Mouse (Mus musculus) liver, embryonic 12.5 days (tissue): Measurements from ENCODE around the gene Cnih3. TPM values are rescaled to one million over a fixed set of nuclear protein-coding genes. Genes with fewer than 3 reads are reported as not detected.

Experiments used
- ATAC-seq: fragments of 200-750 bp; cut with Nextera tagmentation; 2 replicates; pipeline ENCODE4 v1.8.0; 2017; ENCODE audit warnings: moderate number of reproducible peaks, mild to moderate bottlenecking, moderate library complexity
- H3K27ac ChIP-seq: fragments of 300-500 bp; sonication (generic); 2 replicates; pipeline ENCODE4 v1.5.1; 2016; ENCODE audit warnings: mild to moderate bottlenecking
- H3K27me3 ChIP-seq: fragments of 300-500 bp; sonication (generic); replicated peaks from 2 replicates; pipeline ENCODE4 v1.6.1; 2016; ENCODE audit warnings: mild to moderate bottlenecking, moderate library complexity
- H3K36me3 ChIP-seq: fragments of 300-500 bp; sonication (generic); 2 replicates; pipeline ENCODE4 v1.6.1; 2016; ENCODE audit warnings: mild to moderate bottlenecking, moderate library complexity
- H3K4me1 ChIP-seq: fragments of 300-500 bp; sonication (generic); 2 replicates; pipeline ENCODE4 v1.6.1; 2016
- H3K4me2 ChIP-seq: fragments of 300-500 bp; sonication (generic); 2 replicates; pipeline ENCODE4 v1.6.1; 2016; ENCODE audit warnings: mild to moderate bottlenecking, moderate library complexity
- H3K4me3 ChIP-seq: fragments of 300-500 bp; sonication (generic); 2 replicates; pipeline ENCODE4 v1.5.1; 2016; ENCODE audit warnings: mild to moderate bottlenecking, moderate library complexity
- H3K9ac ChIP-seq: fragments of 300-500 bp; sonication (generic); 2 replicates; pipeline ENCODE4 v1.6.1; 2016; ENCODE audit warnings: mild to moderate bottlenecking, moderate library complexity
- H3K9me3 ChIP-seq: fragments of 300-500 bp; sonication (generic); replicated peaks from 2 replicates; pipeline ENCODE4 v1.6.1; 2016; ENCODE audit warnings: mild to moderate bottlenecking, moderate library complexity
- WGBS: fragments of 180-500 bp; shearing (Covaris S2); methylation state at CpG from one replicate; pipeline ENCODE4 v1.1.7; 2016; ENCODE audit not compliant: insufficient replicate concordance; 5-methylcytosine and 5-hydroxymethylcytosine counted together
- polyA plus RNA-seq: library from polyadenylated mRNA; unstranded; fragments of >200 nt; fragmentation: Nextera tagmentation; extraction: Ambion mirVana; gene quantifications from 2 replicates; pipeline ENCODE4 v1.2.1, GENCODE M21; 2016

Gene Cnih3
- polyA plus RNA-seq, 1 experiment from 2014 or later, result 0.05 TPM

DNA sequence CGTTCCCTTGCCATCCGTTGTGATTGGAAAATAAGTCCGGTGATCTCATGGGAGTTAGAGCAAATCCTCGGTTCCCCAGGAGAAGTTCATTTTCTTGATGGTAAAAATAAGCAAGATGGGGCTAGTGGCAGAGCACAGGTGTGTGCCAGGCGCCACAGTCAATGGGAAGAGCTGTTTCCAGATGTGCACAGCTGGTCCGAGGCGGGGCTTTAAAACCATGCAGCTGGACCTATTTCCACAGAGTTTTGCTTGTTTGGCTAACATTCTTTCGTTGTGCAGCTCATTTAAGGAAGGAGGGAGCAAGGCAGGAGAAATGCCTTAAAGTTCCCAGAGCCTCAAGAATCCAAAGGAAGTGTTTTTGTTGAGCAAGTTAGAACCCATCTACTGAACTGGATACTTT, 109.1 kb downstream of the Cnih3 start:
- Histone ChIP-seq H3K4me2 (no peak overlapping the region), H3K27ac (no peak overlapping the region), H3K9ac (no peak overlapping the region), H3K4me3 (no peak overlapping the region), H3K9me3 (no peaks in the 10 kb centered on the region), H3K27me3 (peaks cover 4% of the 10 kb centered on the region; the same call in 1 of the 2 replicates), H3K4me1 (peaks cover 2% of the 10 kb centered on the region; the same call in 1 of the 2 replicates), H3K36me3 (no peaks in the 10 kb centered on the region)
- no peak for ATAC-seq
- WGBS, result 68% methylated on average over 8 of the region's 8 CpGs

DNA sequence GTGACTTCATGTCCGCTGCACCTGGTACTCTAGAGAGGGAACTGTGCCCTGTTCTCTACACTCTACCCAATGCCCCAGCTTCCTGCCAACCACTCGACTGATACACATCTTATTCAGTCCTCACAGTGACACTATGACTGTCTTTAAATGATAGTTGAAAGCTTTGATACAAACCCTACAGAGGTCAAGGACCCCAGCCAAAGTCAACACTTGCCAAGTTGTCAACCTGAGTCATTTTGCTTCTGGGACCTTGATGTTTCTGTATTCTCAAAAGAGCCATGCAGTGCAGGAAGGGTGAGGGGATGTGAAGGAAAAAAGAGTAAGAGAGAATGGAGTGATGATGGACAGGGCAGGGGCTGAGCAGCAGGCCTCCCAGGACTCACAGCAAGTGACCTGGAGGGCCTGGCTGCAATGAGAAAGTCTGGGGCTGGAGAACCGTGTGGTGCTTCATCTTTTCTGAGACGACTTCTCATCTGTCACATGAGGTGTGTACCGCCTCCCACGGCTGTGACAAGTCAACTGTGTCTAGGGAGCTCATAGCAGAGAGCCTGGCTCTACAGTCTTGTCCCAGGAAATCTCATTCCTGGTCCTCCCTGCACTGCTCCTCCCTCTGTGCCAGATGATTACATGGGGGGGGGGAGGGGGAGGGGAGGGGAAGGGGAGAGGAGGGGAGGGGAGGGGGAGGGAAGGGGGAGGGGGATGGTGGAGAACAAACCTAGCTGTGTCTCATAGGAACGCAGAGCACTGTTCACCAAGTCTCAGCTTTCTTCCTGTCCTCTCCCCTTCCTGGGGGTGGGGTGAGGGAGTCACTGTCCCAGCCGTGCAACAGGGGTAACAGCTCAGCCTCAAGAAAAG, 109.8 kb downstream of the Cnih3 start:
- WGBS, result 40% methylated on average over 8 of the region's 8 CpGs

DNA sequence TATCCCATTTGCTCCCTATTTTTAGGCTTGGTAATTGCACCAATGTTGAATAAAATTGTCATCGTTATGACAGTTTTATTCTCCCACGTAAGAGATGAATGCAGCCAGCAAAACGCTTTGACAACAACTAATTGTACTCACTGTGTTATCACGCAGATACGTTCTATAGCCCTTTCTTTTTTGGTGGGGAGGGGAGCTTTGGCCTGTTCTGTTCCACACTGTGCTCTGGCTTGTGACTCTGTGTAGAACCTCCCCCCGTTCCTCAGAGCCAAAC, 110.4 kb downstream of the Cnih3 start:
- 66% methylated on average over 6 of the region's 6 CpGs for WGBS
- H3K4me3 ChIP-seq, result no peak overlapping the region
- peaks cover 10% of the 10 kb centered on the region for H3K4me1 ChIP-seq
- no peak for ATAC-seq
- H3K9ac ChIP-seq, result no peak overlapping the region
- H3K27me3 ChIP-seq, result peaks cover 4% of the 10 kb centered on the region; the same call in 1 of the 2 replicates
- no peak overlapping the region for H3K4me2 ChIP-seq
- no peak overlapping the region for H3K27ac ChIP-seq
- H3K9me3 ChIP-seq, result no peaks in the 10 kb centered on the region
- H3K36me3 ChIP-seq, result no peaks in the 10 kb centered on the region

More for the DNA sequence above, 109.8 kb downstream of the Cnih3 start:
- Histone ChIP-seq H3K9ac (no peak overlapping the region), H3K4me2 (no peak overlapping the region), H3K9me3 (no peaks in the 10 kb centered on the region), H3K4me3 (no peak overlapping the region), H3K27ac (no peak overlapping the region), H3K27me3 (peaks cover 4% of the 10 kb centered on the region; the same call in 1 of the 2 replicates), H3K36me3 (no peaks in the 10 kb centered on the region), H3K4me1 (peaks cover 10% of the 10 kb centered on the region)
- no peak for ATAC-seq

DNA sequence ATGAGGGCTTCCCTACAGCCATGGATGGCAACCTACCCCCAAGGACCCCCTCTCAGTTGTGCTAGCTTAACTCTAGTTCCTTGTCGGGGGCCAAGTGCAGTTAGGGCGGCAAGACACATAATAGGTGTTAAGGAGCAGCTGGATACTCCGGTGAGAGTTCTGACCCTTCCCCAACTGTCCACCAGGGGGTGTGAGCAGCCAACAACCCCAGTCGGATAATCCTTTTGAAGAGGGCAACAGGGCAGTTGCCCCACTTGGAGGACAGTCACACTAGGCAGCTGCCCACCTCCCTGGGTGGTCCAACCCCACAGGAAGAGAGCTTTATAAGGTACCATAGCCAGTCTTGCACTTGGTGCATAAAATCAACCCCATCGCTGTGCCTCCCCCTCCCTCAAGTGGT, 112.6 kb downstream of the Cnih3 start:
- Histone ChIP-seq H3K4me3 (no peak overlapping the region), H3K9ac (no peak overlapping the region), H3K9me3 (no peaks in the 10 kb centered on the region), H3K27ac (no peak overlapping the region), H3K27me3 (no peaks in the 10 kb centered on the region; the same call in 1 of the 2 replicates), H3K4me2 (no peak overlapping the region), H3K4me1 (peaks cover 10% of the 10 kb centered on the region), H3K36me3 (no peaks in the 10 kb centered on the region)
- WGBS, result 28% methylated on average over 5 of the region's 5 CpGs
- ATAC-seq, result no peak

DNA sequence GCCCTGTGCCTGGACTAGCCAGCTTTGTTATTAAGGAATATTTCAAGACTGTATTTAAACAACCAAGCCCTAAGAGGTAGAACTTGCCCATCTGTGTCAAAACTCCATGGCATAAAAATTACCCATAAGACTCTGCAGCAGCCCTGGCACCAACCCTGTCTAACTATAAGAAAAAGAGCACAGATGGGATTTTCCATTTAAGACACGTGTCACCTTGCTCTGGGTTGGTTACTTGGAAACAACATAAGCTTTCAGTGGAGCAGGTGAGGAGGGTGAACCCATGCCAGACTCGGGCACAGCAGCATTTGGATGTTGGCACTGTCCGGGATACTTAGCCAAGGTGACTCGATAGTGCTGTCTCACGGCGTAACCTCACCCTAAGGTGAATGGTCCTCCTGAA, 113.6 kb downstream of the Cnih3 start:
- 76% methylated on average over 6 of the region's 6 CpGs for WGBS
- no peaks in the 10 kb centered on the region for H3K9me3 ChIP-seq
- H3K4me3 ChIP-seq, result no peak overlapping the region
- no peak for ATAC-seq
- no peak overlapping the region for H3K9ac ChIP-seq
- H3K27ac ChIP-seq, result no peak overlapping the region
- no peak overlapping the region for H3K4me2 ChIP-seq
- no peaks in the 10 kb centered on the region for H3K27me3 ChIP-seq
- peaks cover 10% of the 10 kb centered on the region for H3K4me1 ChIP-seq
- no peaks in the 10 kb centered on the region for H3K36me3 ChIP-seq

DNA sequence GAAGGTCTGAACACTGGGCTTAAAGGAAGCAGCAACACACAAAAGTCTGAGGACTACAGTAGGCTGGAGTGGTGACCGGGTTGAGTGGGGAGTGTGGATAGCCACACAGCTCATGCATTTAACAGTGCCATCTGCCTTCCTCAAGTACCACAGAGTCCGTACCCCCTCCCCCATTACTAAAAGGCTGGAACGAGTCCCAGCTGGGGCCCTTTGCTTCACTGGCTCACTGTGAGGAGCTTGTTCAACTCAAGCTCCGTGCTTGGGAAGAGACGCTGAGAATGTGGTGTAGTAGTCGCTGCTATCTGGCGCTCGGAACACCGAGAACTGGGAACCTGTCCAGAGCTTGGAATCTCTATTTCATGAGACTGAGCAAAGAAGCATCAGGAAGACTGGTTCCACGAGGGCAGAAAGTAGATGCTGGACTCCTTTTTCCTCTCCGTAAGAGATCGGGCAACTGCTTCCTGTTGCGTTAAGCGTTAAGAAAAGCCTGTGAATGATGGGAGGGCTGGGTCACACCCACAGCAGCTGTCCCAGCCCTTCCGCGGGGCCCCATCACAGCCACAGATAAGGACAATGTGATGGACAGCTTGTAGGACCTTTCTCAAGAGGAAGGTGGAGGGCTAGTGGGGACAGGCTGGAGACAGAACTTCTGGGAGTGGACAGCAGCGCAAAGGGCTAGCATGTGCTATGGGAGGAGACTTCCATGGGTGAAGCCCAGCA, 114.3 kb downstream of the Cnih3 start:
- no peak for ATAC-seq
- H3K9ac ChIP-seq, result no peak overlapping the region
- 44% methylated on average over 17 of the region's 17 CpGs for WGBS
- no peaks in the 10 kb centered on the region for H3K27me3 ChIP-seq
- peaks cover 10% of the 10 kb centered on the region for H3K4me1 ChIP-seq
- no peaks in the 10 kb centered on the region for H3K36me3 ChIP-seq
- no peaks in the 10 kb centered on the region; the same call in 1 of the 2 replicates for H3K9me3 ChIP-seq
- H3K27ac ChIP-seq, result no peak overlapping the region
- H3K4me2 ChIP-seq, result peak overlapping the region; percentile 23; the same call in 1 of the 2 replicates
- no peak overlapping the region for H3K4me3 ChIP-seq

DNA sequence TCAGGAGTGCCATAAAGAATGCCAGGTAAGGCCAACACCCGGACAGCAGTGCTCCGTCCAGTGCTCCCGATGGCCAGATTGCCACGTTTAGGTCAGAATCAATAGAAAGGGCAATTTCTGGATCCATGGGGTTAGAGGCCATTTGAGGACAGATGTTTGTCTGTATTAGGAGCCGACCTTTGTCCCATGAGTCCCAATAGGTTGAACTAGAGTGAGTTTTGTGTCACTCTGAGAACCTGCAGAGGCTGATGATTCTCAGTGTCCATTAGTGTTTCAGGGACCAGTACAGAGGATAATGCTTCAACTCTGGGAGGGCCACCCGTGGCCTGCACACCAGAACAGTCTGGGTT, 114.9 kb downstream of the Cnih3 start:
- Histone ChIP-seq H3K4me3 (no peak overlapping the region), H3K9ac (no peak overlapping the region), H3K4me2 (no peak overlapping the region), H3K9me3 (no peaks in the 10 kb centered on the region; the same call in 1 of the 2 replicates), H3K27ac (no peak overlapping the region), H3K36me3 (no peaks in the 10 kb centered on the region), H3K4me1 (peaks cover 10% of the 10 kb centered on the region), H3K27me3 (no peaks in the 10 kb centered on the region)
- ATAC-seq, result no peak
- WGBS, result 69% methylated on average over 6 of the region's 6 CpGs

DNA sequence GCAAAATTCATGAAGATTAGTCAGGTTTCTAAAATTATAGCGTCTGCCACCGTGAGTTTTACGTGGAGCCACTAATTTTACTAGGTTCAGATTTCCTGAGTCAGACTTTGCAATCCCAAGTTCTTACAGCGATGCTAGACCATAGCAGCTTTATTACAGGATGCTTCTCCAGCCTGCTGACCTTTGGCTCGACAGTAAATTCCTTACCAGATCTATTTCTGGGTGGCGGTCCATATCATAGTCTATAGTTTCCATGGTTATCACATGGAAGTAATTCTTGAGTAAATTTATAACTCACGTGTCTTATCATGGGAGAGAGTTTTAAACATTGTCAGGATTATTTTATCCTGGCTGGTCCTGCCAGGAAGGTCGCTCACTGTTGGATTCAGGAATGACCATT, 117.0 kb downstream of the Cnih3 start:
- H3K4me1 ChIP-seq, result peaks cover 10% of the 10 kb centered on the region
- ATAC-seq, result no peak
- WGBS, result 64% methylated on average over 8 of the region's 8 CpGs

DNA sequence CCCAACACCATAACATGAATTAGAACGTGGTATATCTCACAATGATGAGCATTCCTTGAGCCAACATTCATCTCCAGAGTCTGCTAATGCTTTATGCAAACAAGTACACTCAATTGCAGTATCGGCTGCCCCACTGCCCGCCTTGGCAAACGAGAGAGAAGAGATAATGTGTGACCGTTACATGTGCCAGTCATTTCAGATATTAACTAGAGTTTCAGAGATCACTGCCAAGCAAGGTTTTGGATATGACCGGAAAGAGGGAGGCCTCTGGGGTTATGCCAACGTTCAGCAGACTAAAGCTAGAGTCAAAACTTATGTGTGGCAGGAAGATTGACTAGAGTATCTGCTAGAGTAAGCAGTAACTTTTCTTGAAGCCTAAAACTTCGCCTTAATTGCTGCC, 123.7 kb downstream of the Cnih3 start:
- ATAC-seq, result no peak
- Histone ChIP-seq H3K4me2 (no peak overlapping the region), H3K27ac (no peak overlapping the region), H3K9me3 (no peaks in the 10 kb centered on the region; the same call in 1 of the 2 replicates), H3K4me1 (no peaks in the 10 kb centered on the region), H3K4me3 (no peak overlapping the region), H3K9ac (no peak overlapping the region), H3K36me3 (no peaks in the 10 kb centered on the region), H3K27me3 (no peaks in the 10 kb centered on the region)
- WGBS, result 65% methylated on average over 8 of the region's 8 CpGs

More for the DNA sequence above, 117.0 kb downstream of the Cnih3 start:
- no peak overlapping the region for H3K4me2 ChIP-seq
- no peak overlapping the region for H3K4me3 ChIP-seq
- no peaks in the 10 kb centered on the region for H3K36me3 ChIP-seq
- no peaks in the 10 kb centered on the region for H3K27me3 ChIP-seq
- H3K27ac ChIP-seq, result no peak overlapping the region
- no peak overlapping the region for H3K9ac ChIP-seq
- no peaks in the 10 kb centered on the region; the same call in 1 of the 2 replicates for H3K9me3 ChIP-seq

DNA sequence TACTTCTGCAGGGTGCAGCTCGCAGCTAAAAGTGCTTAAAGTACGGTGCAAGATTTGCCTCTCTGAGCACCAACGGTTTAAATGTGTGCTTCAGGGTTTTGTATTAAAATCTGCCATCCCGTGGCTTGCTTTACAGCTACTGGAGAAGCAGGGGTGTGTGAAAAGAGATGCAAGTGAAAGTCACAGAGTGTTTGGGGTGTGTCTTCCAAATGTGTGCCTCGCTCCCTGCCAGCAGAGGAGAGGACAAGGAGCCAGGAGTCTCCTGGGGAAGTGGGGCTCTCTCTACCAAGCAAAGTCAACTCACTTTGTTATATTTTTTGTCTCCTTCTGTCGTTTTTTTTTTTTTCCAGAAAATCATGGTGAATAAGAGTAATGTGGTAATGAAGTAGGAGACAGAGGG, 124.1 kb downstream of the Cnih3 start:
- ATAC-seq, result no peak
- WGBS, result 57% methylated on average over 6 of the region's 6 CpGs
- Histone ChIP-seq H3K27ac (no peak overlapping the region), H3K36me3 (no peaks in the 10 kb centered on the region), H3K9me3 (no peaks in the 10 kb centered on the region; the same call in 1 of the 2 replicates), H3K4me2 (no peak overlapping the region), H3K4me1 (no peaks in the 10 kb centered on the region), H3K4me3 (no peak overlapping the region), H3K27me3 (no peaks in the 10 kb centered on the region), H3K9ac (no peak overlapping the region)

DNA sequence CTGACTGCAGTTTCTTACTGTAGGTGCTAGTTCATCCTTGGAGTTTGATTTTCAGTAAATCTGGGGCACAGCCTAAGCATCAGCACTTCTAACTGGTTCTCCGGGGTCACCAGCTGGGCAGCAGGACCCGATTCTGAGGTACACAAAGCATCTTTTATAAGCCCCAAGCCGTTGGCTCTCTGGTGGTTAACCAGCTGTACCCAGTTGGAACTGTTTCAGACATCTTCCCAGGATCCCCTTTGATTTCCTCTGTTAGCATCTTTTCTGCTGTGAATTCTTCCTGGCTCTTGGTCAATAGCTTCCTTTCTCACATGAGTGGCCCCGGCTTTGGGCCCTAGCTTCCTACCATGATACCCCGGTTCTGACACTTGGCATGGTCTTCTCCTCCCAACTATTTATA, 132.3 kb downstream of the Cnih3 start:
- WGBS, result 62% methylated on average over 5 of the region's 5 CpGs
- no peaks in the 10 kb centered on the region for H3K9me3 ChIP-seq
- H3K27ac ChIP-seq, result no peak overlapping the region
- H3K4me3 ChIP-seq, result no peak overlapping the region
- H3K36me3 ChIP-seq, result no peaks in the 10 kb centered on the region
- ATAC-seq, result no peak
- no peaks in the 10 kb centered on the region for H3K27me3 ChIP-seq
- H3K9ac ChIP-seq, result no peak overlapping the region
- H3K4me1 ChIP-seq, result no peaks in the 10 kb centered on the region
- H3K4me2 ChIP-seq, result no peak overlapping the region

DNA sequence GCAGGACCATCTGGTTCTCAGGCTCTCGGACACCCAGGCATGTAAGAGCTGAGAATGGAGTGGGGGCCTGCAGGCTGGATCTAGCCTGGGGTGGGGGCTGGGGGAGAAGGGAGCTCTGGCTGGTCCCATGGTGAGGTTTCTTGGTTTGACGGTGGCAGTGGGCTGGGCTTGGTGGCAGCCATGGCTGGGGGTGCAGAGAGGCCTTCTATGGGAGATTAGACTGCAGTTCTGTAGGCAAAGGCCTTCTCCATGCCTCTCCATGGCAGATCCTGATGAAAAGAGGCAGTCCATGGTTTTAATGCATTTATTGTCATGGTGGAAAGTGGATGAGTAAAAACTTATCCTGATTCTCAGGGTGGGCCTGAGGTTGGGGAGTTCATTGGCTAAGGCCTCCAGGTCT, 151.0 kb downstream of the Cnih3 start:
- Histone ChIP-seq H3K27me3 (no peaks in the 10 kb centered on the region), H3K4me2 (no peak overlapping the region), H3K4me1 (no peaks in the 10 kb centered on the region), H3K9ac (no peak overlapping the region), H3K9me3 (no peaks in the 10 kb centered on the region), H3K27ac (no peak overlapping the region), H3K4me3 (no peak overlapping the region), H3K36me3 (no peaks in the 10 kb centered on the region)
- WGBS, result 53% methylated on average over 2 of the region's 2 CpGs
- no peak for ATAC-seq
